Mouse (Mus musculus): ENCODE measurements around the gene Cbln1.

Cbln1 gene

DNA sequence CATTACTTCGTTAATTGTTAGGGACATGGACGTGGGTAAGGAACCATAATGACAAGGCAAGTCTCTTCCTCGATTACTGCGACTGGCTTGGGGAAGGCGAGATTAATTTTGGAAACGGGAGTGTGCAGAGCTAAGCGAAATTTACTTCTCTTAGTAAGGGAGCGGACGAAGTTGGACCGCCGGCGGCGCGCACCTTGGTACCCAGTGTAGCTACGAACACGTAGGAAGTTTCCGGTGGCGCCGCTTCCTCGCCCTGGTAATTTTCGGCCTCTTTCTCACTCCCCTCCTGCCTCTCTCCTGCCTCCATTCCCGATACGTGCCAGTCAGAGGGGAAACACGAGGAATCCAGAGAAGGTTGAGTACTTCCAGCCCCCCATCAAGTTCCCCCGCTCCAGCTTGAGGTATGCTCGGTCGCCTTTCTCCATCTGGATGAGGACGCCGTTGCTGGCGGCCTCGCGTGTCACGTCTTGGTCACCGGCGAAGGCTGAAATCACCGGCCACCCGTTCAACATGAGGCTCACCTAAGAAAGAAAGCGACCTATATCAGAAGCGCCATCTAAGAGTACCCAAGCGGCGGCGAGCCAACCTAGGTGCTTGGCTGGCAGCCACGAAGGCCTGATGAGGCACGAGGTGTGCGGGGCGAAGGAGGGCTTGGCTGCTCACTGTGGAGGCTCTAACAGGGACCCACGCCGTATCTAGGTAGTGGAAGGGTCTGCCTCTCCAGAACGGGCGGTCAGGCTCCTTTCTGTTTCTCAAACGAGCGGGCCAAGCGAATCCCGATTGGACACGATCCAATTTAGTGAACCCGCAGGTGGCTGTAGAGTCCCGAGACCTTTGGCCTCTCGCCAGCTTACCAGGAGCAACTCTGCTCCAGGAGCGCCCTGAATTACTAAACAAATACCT lies 2.2 kb downstream of the Cbln1 start:
- DNase-seq (ENCODE audit: low spot score), result no peak

DNA sequence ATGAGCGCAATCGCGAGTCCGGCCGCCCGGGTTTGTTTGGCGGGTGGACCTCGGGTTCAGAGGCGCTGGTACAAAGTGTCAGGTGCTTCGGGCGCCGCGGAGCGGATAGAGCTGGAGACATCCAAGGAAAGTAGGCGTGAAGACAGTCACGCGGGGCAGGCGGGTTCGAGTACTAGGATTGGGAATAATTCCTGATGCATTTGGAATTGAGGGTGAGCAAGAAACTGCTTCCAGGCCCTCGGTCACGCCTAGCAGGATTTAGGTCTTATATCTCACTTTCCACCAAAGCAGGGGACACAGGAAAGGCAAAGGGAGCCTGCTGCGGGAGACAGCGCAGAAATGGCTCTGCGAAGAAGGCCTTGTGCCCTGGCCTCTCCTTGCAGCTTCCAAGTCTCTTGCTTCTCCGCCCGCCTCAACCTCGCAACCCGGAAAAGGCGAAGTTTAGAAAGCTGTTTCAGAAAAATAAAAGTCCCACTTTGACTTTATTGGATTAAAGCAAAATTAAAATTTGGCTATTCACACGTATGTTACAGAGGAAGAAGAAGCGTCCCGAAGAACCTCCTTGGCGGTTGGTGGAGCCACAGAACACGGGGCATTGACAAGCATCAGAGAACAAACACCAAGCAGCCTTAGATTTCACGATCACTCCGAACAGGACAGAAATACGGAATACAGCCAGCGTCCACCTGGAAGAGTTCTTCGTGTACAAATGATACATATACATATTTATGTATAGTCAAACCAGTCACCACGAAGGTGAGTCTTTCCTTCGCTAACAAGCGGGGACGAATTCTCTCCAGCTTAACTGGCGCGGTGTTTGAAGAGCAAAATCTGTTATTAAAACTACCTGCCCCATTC lies 3.2 kb downstream of the Cbln1 start:
- DNase-seq (ENCODE audit: low spot score), result no peak

- DNase-seq (ENCODE audit: low spot score), result no peak
Measured at GRCm38 (mm10) chr8:87468416-87468957, 3.9 kb downstream of the Cbln1 start.

GRCm38 (mm10) chr8:87467906-87468305 lies 4.5 kb downstream of the Cbln1 start:
- DNase-seq (ENCODE audit: low spot score), result no peak

- no peak for DNase-seq (ENCODE audit: low spot score)
Measured at GRCm38 (mm10) chr8:87466936-87467602, 5.3 kb downstream of the Cbln1 start.

DNA sequence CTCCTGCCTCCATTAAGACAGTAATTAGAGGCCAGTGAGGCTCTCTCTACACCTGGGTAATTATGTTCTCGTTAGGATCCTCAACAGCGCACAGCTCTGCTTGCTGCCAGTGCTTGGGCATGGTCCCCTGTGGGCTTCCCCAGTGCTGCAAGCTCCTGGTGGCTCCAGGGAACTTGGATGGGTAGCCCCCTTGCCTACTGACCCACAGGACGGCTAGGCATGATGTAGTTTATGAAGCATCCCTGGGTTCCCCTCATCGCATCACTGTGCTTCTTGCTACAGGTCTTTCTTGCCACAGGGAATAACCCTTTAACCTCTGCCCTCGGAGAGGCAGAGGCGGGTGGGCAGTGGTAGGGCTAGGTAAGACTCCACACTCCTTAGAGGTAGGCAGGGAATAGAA lies 6.1 kb downstream of the Cbln1 start:
- no peak for DNase-seq (ENCODE audit: low spot score)

DNA sequence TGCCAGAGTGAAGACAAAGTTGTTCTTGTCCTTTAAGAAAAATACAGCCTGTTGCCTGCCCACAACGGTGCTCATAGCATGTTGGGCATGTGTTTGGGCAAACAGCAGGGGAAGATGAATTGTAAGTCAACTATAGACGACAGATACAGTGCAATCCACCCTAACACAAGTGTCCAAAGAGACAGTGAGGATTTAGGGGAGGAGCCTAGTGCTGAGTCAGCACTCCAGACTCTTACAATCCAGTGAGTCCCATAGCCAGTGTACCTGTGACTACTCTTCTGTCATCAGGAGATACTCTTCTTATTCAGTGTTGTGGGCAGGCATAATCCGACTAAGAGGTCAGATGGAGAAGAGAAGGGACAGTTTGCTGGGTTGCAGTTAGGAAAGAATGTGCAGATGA lies 8.0 kb downstream of the Cbln1 start:
- DNase-seq (ENCODE audit: low spot score), result no peak

- no peak for DNase-seq (ENCODE audit: low spot score)
Measured at GRCm38 (mm10) chr8:87461801-87462200, 10.6 kb downstream of the Cbln1 start.

DNA sequence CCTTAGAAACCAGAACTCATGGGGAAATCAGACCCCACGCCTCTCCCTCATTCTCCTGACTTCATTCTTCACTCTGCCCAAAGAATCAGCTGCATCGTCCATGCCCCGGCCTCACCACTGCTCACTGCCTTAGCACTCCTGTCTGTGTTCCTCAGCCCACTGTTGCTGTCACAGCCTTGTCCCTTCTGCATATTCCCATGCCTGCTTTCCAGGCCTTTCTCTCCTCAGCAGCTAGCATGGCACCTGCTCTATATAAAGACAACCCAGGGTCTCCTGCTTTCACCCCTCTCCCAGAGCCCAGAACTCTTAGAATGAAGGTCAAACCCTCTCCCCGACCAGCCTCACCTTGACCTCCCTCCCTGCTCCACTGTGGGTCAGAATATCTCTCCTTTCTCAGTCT lies 15.5 kb downstream of the Cbln1 start:
- DNase-seq (ENCODE audit: low spot score), result no peak

DNA sequence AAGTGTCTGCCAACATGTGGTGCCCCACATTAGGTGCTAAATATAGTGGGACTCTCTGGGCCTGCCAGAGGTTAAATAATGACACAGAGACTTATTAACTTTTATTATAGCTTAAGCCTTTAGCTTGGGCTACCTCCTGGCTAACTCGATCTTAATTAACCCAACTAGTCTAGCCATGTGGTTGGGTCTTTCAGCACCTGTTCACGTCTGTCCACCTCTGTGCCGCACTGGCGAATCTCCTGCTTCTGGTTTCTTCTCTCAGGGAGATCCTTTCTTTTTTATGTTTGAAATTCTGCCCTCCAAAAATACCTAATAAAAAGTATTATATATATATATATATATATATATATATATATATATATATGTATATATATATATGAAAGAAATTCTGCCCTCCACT lies 19.6 kb downstream of the Cbln1 start:
- DNase-seq (ENCODE audit: low spot score), result no peak

DNA sequence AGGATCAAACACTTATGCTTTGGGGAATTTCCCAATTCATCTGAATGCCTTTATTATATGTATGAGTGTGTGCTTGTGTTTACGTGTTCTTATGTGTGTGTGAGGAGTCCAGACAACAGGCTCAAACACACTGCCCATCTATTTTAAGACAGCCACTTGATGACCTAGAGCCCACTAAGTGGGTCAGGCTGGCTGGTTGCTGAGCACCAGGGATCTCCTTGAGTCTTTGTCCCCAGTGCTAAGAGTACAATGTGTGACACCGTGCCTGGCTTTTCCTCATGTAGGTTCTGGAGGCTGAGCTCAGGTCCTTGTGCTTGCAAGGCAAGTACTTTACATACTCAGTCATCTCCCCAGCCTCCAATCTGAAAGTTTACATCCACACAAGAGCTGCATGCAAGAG lies 20.7 kb downstream of the Cbln1 start:
- no peak for DNase-seq (ENCODE audit: low spot score)

GRCm38 (mm10) chr8:87434592-87434991 lies 37.8 kb downstream of the Cbln1 start:
- no peak for DNase-seq (ENCODE audit: low spot score)

DNA sequence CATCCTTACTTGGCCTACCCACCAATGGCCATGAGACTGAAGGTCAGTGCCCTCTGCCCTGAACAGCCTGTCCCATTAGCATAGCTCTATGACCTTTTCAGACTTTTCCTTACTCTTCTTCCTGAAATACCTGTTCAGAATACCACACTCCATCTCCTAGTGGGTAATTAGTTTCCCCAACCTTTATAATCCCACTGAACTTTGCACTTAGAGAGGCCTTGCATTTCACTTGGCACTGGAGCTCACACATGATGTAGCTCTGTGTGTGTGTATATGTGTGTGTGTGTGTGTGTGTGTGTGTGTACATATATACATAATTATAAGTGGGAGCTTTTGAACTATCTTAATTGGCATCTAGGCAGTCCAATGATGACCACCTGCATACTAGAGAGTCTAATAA lies 45.2 kb downstream of the Cbln1 start:
- DNase-seq (ENCODE audit: low spot score), result no peak

GRCm38 (mm10) chr8:87424706-87425105 lies 47.7 kb downstream of the Cbln1 start:
- no peak for DNase-seq (ENCODE audit: low spot score)

GRCm38 (mm10) chr8:87421697-87422096 lies 50.7 kb downstream of the Cbln1 start:
- no peak for DNase-seq (ENCODE audit: low spot score)

All from spleen, adult 12 weeks (tissue).